Mouse (Mus musculus) CD4-positive, CD25-positive, alpha-beta regulatory T cell, adult 9 weeks (primary cell): ENCODE measurements around the gene Myl12a. TPM values are rescaled to one million over a fixed set of nuclear protein-coding genes. Genes with fewer than 3 reads are reported as not detected.

Experiments used
- polyA plus RNA-seq: library from polyadenylated mRNA; unstranded; fragments of 100-300 nt; shearing (Covaris generic); gene quantifications from one replicate; pipeline ENCODE4 v1.2.1, GENCODE M21; 2017

Gene Myl12a
- 944 TPM for polyA plus RNA-seq

GRCm38 (mm10) chr17:71002744-71003094 is at the start of gene Myl12a:
TSS of gene Myl12a (minus strand) at chr17:71002878.

GRCm38 (mm10) chr17:71002081-71002743 is 466 bp downstream of the Myl12a start, which contains the start of gene Myom1:
TSS of gene Myom1 (plus strand) at chr17:71002633.

Other genes starting within 250 kb of the Myl12a start
- 74.0 TPM for gene Tgif1, start 149.3 kb downstream of the Myl12a start, polyA plus RNA-seq
- gene Myom1, start 245 bp downstream of the Myl12a start, polyA plus RNA-seq = 0.88 TPM
- 14.5 TPM for gene Lpin2, start 179.7 kb upstream of the Myl12a start, polyA plus RNA-seq